Mouse (Mus musculus): ENCODE results near the gene Ugt1a2.
"Not testable (repeated sequence)": the region's sequence is repeated elsewhere in the genome, so short reads cannot be mapped to it uniquely, and the experiment has no call there.

The Ugt1a2 gene

DNA sequence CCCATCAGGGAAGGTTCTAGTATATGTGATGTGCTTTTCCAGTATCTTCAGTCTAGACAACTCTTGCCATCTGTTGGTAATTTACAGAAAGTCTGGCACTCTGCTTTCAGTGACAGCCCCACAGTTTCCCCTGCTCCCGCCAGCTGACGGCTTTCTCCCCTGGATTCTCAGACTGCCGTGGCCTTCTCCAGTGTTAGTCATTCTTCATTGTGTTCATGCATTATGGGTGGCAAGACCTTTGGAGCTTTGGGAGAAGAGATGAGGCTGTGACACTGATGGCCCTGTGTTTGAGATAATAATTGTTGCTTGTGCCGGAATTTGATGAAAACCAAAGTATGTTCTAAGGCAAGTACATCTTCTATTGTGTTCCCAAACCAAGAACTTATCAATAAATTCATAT, 18.2 kb downstream of the Ugt1a2 start:
- DNase-seq = no peak

DNA sequence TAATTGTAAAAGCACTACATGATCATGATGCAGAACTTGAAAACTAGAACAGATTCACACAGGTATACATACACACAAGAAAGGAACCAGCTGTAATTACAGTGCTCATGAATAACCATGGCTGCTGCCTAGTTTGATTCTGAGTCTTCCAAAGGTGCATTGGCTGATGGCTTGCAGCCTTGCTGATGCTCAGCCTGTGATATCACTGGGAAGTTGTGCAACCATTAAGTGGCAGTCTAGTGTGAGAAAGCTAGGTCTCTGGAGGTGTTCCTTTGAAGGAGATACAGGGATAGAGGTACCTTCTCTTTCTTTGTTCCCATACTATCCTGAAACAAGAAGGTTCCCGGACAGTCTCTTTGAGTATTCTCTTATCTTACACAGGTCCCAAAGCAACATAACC, 18.7 kb downstream of the Ugt1a2 start:
- DNase-seq = no peak

DNA sequence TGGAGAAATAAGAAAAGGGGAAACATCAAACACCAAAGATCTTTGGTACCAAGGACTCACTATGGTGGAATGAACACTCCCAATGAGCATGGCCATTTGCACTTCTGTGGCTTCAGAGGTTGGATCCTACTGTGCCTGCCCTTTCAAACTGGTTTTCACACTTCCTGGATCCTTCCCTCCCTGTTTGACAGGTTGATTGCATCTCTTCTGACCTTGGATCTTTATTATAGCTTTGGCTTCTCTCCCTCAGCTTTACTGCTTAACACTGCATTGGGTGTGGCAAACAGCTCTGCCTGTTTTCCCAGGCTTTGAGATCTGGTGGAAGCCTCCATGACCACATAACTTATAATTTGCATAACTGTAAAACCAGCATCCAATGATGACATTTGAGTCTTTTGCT, 19.9 kb downstream of the Ugt1a2 start:
- no peak for DNase-seq

DNA sequence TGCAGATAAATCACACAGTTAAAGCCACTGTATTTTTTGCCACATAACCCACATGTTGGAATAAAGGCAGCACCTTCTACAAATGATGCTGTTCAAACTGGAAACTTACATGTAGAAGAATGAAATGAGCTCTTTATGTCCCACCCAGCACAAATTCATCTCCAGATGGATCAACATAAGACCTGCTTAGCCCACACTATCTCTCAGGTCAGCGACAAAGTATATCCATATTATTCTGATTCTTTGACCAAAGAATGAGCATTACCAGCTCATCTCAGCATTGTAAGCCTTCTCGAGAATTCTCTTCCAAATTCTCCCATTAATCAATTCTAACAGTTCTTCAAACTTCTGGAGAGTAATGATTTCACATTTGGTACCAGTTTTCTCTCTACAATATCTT, 21.8 kb downstream of the Ugt1a2 start:
- DNase-seq = no peak

DNA sequence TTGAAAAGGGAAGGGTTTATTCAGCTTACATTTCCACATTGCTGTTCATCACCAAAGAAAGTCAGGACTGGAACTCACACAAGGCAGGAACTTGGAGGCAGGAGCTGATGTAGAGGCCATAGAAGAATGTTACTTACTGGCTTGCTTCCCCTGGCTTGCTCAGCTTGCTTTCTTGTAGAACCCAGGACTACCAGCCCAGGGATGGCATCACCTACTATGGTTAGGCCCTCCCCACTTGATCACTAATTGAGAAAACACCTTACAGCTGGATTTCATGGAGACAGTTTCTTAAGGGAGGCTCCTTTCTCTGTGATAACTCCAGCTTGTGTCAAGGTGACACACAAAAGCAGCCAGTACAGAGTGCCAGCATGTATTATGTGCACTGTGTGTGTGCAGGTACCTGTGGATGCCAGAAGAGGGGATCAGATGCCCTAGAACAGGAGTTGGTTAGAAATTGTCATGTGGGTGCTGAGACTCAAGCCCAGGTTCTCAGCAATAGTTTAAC, 22.7 kb downstream of the Ugt1a2 start:
- not testable (repeated sequence) for DNase-seq

DNA sequence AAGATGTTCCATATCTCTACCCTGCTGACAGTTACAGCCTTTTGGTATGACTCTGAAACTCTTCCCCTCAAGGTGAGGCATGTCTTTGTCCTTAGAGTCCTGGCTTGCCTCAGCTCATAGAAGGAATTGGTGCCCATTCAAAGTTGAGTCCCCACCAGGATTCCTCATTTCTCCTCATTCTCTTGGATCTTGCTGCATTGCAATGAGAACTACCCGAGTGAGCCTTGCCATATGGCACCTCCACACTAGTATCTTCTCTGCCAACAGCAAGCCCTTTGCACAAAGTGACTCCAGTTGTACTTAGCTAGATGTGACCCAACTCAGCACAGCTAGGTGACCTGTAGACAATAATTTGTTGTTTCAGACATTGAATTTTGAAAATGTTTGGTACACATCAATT, 23.2 kb downstream of the Ugt1a2 start:
- no peak for DNase-seq

DNA sequence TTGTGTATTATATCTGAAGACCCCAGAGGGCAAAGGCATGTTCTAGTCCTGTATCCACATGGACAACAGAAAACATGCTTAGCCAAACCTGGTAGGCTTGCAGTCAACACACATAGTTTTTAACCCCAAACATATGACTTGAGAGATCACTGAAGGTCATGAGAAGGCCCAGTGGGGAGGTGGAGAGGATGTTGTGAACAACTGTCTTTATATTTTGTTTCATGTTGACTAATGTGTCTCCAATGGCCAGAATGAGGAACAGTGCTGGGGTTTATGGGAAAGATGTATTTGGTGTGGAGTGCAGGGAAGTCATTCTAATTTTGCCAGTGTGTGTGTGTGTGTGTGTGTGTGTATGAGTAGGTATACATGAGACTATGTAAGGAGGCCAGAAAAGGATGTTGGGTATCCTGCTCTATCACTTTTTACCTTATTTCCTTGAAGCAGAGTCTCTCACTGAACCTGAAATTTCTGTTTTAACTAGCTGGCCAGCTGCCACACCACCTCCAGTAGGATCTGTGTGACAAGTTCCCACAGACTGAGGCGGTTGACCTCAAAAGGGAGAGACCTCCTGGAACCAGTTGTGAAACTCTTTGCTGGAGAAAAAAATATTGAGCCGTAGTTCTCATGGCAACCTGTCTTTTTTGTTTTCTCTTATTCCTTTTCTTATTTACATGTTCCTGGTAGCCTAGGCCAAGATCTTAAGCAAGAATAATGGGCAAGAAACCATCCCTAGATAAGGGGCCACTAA, 23.8 kb downstream of the Ugt1a2 start:
- no peak for DNase-seq

- not testable (repeated sequence) for DNase-seq
Observed at GRCm38 (mm10) chr1:88225301-88225700, 24.9 kb downstream of the Ugt1a2 start.

GRCm38 (mm10) chr1:88225741-88226140, 25.3 kb downstream of the Ugt1a2 start:
- DNase-seq = no peak

DNA sequence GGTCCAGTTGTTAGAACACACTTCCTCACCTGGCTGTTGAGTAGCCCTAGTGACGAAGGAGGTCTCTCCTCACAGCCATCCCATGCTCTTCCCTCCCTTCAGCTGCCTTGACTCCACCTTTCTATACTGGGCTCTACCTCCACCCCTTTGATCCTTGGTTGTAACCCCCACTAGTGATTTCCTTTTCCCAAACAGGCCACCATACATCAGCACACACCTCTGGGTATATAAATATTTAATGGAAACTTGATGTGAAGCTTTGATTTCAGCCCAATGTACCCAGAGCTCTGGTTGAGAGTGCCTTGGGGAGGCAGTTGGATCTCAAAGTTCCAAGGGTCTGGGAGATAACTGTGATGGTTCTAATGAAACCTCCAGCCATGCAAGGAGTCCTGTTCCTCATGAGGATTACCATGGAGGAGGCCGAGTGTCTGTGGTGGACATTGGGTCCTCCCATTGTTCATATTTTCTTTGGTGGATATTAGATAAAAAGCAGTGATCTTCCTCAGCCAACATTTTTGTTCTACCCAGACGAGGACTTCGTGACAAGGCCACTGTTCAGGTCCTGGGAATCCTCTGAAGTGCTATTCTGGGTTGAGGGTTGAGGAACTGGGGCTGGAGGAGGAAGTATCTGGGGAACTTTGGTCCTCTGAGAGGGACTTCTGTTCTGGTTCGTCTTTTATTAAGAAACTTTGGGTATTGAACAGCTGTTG, 26.4 kb downstream of the Ugt1a2 start, which contains the start of gene Mroh2a:
Mroh2a (plus strand) TSS at position 317 of the 710 bp plus-strand sequence.
- no peak for DNase-seq

DNA sequence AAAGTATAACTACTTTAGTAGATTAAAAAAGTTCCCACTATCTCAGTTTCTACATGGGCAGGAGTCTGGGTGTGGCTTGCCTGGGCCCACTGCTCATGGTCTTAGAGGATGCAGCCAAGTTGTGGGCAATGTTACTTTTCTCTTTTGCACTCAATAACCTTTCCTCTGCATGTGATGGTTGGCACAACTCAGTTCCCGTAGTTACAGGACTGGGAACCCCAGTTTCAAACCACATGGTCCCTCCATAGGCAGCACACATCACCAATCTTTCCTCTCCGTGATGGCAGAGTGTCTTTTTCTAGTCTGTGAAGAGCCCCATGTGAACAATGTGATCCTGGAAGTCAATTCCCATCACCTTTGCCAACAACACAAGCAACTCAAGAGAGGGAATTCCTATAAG, 27.1 kb downstream of the Ugt1a2 start:
- DNase-seq = no peak

GRCm38 (mm10) chr1:88228121-88228520, 27.7 kb downstream of the Ugt1a2 start:
- no peak for DNase-seq

DNA sequence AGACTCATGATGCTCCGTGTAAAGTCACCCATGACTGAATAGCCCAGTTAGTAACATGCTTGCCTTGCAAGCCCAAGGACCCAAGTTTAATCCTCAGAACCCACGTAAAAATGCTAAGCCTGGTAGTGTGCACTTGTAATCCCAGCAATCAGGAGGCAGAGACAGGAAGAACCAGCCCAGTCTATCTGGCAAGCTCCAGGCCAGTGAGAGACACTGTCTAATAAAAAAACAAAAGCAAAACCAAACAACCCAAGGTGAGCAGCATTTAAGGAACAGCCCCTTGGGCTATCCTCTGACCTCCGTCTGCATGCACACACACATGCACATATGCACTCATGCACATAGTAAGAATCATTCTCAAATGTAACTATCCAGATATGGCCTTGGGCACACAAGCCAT, 29.2 kb downstream of the Ugt1a2 start:
- DNase-seq = no peak

GRCm38 (mm10) chr1:88229986-88230385, 29.6 kb downstream of the Ugt1a2 start:
- no peak for DNase-seq

DNA sequence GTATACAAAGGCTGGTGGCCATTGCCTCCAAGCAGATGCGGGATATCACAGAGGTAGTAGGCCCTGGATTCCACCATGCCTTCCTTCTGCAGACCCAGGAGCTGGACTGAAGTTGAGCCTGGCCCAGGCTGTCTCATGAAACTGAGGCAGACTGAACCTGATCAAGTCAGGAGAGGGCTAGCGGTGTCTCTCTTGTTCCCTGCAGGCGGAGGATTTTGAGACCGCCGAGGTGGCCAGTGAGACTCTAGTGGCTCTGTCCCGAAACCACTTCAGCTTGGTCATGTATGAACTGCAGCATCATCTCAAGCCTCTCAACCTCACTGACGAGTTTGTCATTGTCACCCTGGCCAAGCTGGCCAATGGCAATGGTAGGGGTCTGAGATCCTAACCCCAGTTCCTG, 30.0 kb downstream of the Ugt1a2 start:
- DNase-seq = no peak

- no peak for DNase-seq
Observed at GRCm38 (mm10) chr1:88230981-88231802, 30.8 kb downstream of the Ugt1a2 start.

DNA sequence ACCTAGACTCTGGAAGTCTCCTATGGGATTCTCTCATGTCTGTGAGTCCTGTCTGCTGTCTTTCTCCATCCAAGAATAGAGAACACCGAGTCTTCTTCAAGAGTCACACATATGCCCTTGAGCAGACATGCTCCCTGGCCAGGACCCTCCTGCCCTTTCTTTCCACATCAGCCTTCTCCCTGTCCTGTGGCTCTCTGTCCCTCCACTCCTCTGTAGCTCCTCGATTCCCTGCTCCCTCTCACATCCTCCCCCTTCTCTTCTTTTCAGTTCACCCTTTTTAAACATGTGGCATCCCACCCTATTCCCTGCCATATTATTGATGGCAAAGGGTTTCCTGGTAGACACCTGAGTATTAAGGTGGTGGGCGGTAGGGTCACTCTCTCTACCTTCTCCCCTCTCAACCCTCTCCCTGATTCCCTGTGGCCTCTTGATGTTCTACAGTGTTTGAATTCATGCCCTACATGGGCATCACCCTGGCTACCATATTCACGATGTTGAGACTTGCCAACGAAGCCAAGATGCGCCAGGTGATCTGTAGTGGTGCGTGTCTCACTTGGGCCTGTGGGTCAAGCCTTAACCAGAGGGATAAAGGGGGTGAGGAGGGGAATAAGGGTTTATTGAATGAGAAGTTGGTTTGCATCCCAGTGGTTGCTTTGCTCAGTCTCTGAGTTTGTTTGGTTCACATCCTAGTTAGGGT, 31.6 kb downstream of the Ugt1a2 start:
- no peak for DNase-seq

DNA sequence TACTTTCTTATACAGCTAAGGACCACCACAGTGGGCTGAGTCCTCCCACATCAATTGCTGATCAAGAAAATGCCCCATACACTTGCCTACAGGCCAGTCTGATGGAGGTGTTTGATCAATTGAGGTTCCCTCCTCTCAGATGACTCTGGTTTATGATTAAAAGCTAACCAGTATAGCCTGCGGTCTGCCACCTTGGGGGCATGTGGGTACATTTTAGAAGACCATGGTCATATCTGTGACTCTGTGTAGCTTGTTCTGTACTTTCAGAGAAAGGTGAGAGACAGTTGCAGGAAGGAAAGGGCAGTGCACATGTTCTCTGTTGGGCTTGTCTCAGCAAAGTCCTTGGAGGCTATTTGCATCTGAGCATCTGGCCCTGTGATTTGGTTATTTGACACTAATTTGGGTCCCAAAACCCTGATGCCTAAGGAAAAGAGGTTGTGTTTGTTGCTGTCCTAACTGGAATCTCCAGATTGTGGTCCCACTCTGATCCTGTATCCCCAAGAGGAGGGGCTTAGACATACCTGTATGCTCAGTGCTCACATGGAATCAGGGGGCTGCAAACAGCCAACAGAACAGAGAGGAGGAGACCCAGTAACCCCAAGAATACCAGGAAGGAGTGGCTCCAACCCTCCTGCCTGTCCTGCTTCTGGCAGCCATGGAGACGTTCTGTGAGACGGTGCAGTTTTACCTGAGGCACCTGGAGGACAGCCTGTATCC, 32.4 kb downstream of the Ugt1a2 start:
- DNase-seq = no peak

DNA sequence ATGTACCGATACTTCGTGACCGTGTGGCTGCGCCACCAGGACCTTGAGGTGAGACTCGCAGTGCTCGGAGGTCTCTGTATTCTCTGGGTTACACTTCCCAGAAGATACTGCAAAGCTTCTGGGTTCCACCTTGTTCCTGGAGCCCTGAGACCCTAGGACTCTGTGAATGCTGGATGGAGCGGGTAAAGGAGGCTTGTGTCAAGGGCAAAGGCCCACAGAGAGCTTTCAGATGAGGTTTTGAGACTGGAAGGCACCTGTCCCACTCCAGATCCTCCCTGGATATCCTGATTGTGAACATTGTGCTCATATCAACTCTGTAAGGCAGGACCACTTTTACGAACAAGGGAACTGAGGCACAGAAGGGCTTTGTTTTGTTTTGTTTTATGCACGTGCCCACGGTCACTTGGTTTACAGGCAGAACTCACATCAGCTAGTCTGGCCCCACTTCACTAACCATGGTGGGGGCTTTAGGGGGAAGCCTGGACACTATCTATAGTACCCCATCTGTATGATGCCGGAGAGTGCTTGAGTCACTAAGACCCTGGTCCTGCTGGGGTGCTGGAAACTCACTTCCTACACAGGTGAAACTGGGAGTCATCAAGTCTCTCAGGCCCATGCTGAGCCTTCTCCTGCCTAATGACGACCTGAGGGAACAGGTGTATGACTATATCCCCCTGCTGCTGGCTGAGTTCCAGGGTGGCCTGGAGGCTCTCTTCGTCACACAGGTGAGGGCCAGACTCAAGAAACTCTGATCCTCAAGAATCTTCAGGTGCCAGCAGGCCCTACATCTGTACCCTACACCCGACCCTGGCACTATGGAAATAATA, 33.2 kb downstream of the Ugt1a2 start:
- no peak for DNase-seq

DNA sequence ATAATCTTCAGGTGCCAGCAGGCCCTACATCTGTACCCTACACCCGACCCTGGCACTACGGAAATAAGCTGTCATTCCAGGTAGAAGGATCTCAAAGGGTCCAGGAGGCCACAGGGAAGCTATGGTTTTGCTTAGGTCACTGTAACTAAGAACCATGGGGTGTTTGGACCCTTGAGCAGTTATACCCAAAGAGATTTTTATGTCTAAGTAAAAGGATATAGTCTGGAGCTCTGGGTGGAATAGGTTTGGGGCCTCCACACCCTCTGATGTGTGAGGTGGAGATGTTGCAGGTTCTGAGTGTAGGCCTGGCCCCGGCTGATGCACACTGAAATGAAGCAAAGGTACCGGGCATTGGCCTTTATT, 33.8 kb downstream of the Ugt1a2 start:
- no peak for DNase-seq

DNA sequence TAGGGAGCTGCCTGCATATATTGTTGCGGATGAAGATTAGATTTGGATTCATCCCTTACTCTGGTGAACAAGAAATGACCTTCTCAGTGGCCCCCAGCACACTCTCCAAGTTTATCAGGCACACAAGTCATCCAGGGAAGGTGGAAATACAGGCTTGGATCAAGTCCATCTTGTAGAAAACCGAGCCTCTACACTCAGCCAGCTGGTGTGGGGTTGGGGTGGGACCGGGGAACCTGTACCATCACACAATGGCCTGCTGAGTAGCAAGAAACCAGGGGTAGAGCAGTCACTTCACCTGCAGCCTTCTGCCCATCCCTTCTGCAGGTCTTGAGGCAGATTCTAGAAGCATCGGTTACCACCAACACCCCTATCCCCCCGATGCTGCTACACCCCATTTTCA, 34.2 kb downstream of the Ugt1a2 start:
- DNase-seq = no peak

Data from right cerebral cortex, postnatal 4 days (tissue).